Mouse (Mus musculus) left cerebral cortex, postnatal 25 days (tissue): ENCODE results near the gene Gng10. TPM values are rescaled to one million over a fixed set of nuclear protein-coding genes. Genes with fewer than 3 reads are reported as not detected.
A peak's percentile ranks its signal among the peaks of the same experiment; 100 is the strongest.

Experiments
- DNase-seq, 2 experiments: peaks; one replicate each; pipeline ENCODE4 v3.0.0; 2022; ENCODE audit warnings: low spot score in 2 of 2, mixed read lengths in 1 of 2
- intact Hi-C: fragments of 180-260 bp; cut with DNase I; formaldehyde crosslinking; loops from one replicate; pipeline ENCODE4 v1.15.1; 2025
- total RNA-seq, 2 experiments: library from RNA; stranded (reverse); gene quantifications; 2 replicates each; pipeline ENCODE4 v1.2.3; 2021

The Gng10 gene
- total RNA-seq, 2 experiments from 2014 or later = 75.6 to 77.4 TPM

GRCm38 (mm10) chr4:59009696-59010095 is 25.2 kb upstream of the Gng10 start:
- intact Hi-C loops = no loop called here
- no peak for DNase-seq

- DNase-seq = no peak
- intact Hi-C loops = no loop called here
Observed at GRCm38 (mm10) chr4:59011446-59011845, 23.4 kb upstream of the Gng10 start.

- DNase-seq = no peak
- intact Hi-C loops = no loop called here
Observed at GRCm38 (mm10) chr4:59015181-59015580, 19.7 kb upstream of the Gng10 start.

- DNase-seq = no peak
- intact Hi-C loops = no loop called here
Observed at GRCm38 (mm10) chr4:59016922-59017321, 18.0 kb upstream of the Gng10 start.

- DNase-seq = no peak
- intact Hi-C loops = no loop called here
Observed at GRCm38 (mm10) chr4:59034325-59034917, 467 bp upstream of the Gng10 start.

- DNase-seq = peak in 1 of 2 experiments; percentile 25
Observed at GRCm38 (mm10) chr4:59035786-59036350, 980 bp downstream of the Gng10 start.

GRCm38 (mm10) chr4:59036490-59037127 is 1.7 kb downstream of the Gng10 start:
- DNase-seq = peak; percentile 70 to 71
- intact Hi-C loops = loop anchor here (2.0 to 5.0 kb wide), 2 partner anchors 34 to 52 kb away; partner anchors contain the start of gene Gm20503

More at GRCm38 (mm10) chr4:59035786-59036350, 980 bp downstream of the Gng10 start:
- intact Hi-C loops = loop anchor here (2.0 to 5.0 kb wide), 2 partner anchors 34 to 51 kb away; partner anchors contain the start of gene Gm20503

GRCm38 (mm10) chr4:59037525-59037924 is 2.6 kb downstream of the Gng10 start:
- DNase-seq = no peak
- intact Hi-C loops = loop anchor here (2.0 to 5.0 kb wide), 2 partner anchors 35 to 53 kb away; partner anchors contain the start of gene Gm20503

- intact Hi-C loops = no loop called here
Observed at GRCm38 (mm10) chr4:59040397-59041287, 5.8 kb downstream of the Gng10 start.

GRCm38 (mm10) chr4:59043074-59043473 is 8.2 kb downstream of the Gng10 start:
- DNase-seq = no peak
- intact Hi-C loops = no loop called here

More at GRCm38 (mm10) chr4:59040397-59041287, 5.8 kb downstream of the Gng10 start:
- no peak for DNase-seq

- no peak for DNase-seq
Observed at GRCm38 (mm10) chr4:59043891-59044290, 9.0 kb downstream of the Gng10 start.

GRCm38 (mm10) chr4:59047222-59047621 is 12.3 kb downstream of the Gng10 start:
- intact Hi-C loops = no loop called here
- no peak for DNase-seq

More at GRCm38 (mm10) chr4:59043891-59044290, 9.0 kb downstream of the Gng10 start:
- intact Hi-C loops = no loop called here

GRCm38 (mm10) chr4:59051081-59051480 is 16.2 kb downstream of the Gng10 start:
- no peak for DNase-seq
- intact Hi-C loops = no loop called here

- no peak for DNase-seq
- intact Hi-C loops = no loop called here
Observed at GRCm38 (mm10) chr4:59057929-59058328, 23.0 kb downstream of the Gng10 start.

- intact Hi-C loops = no loop called here
- DNase-seq = no peak
Observed at GRCm38 (mm10) chr4:59062526-59062925, 27.6 kb downstream of the Gng10 start.

- no peak for DNase-seq
- intact Hi-C loops = no loop called here
Observed at GRCm38 (mm10) chr4:59069276-59069675, 34.4 kb downstream of the Gng10 start.

GRCm38 (mm10) chr4:59083430-59083829 is 48.5 kb downstream of the Gng10 start:
- intact Hi-C loops = no loop called here
- DNase-seq = no peak

- intact Hi-C loops = no loop called here
- DNase-seq = no peak
Observed at GRCm38 (mm10) chr4:59089391-59089790, 54.5 kb downstream of the Gng10 start.
